Mouse (Mus musculus): ENCODE data around the gene Vav3. TPM values are rescaled to one million over a fixed set of nuclear protein-coding genes. Genes with fewer than 3 reads are reported as not detected.
"Not testable (repeated sequence)": the region's sequence is repeated elsewhere in the genome, so short reads cannot be mapped to it uniquely, and the experiment has no call there.

Gene Vav3
- polyA plus RNA-seq, 1 experiment, result 3.8 TPM

- no peak overlapping the region for H3K4me3 ChIP-seq (ENCODE audit: insufficient read depth, low read length)
- H3K4me1 ChIP-seq (ENCODE audit: control insufficient read depth, insufficient read depth, low read length), result no peaks in the 10 kb centered on the region
- TF ChIP-seq POLR2A (IDR thresholded peaks at IDR 0.05; ENCODE audit: extremely low read depth, insufficient read depth, low read length), result no peak
- no peak for TF ChIP-seq CTCF (IDR thresholded peaks at IDR 0.05; ENCODE audit: extremely low read depth, insufficient read depth, low read length)
- H3K27ac ChIP-seq (ENCODE audit: insufficient read depth, low read length), result no peak overlapping the region
These were observed 80.6 kb downstream of the Vav3 start for GRCm38 (mm10) chr3:109421019-109421418.

- TF ChIP-seq CTCF (IDR thresholded peaks at IDR 0.05; ENCODE audit: extremely low read depth, insufficient read depth, low read length) (no peak), POLR2A (IDR thresholded peaks at IDR 0.05; ENCODE audit: extremely low read depth, insufficient read depth, low read length) (no peak)
- Histone ChIP-seq H3K27ac (ENCODE audit: insufficient read depth, low read length) (no peak overlapping the region), H3K4me1 (ENCODE audit: control insufficient read depth, insufficient read depth, low read length) (no peaks in the 10 kb centered on the region), H3K4me3 (ENCODE audit: insufficient read depth, low read length) (no peak overlapping the region)
These were observed 83.1 kb downstream of the Vav3 start for GRCm38 (mm10) chr3:109423440-109424079.

GRCm38 (mm10) chr3:109431285-109431684, 90.8 kb downstream of the Vav3 start:
- no peak overlapping the region for H3K27ac ChIP-seq (ENCODE audit: insufficient read depth, low read length)
- TF ChIP-seq POLR2A (IDR thresholded peaks at IDR 0.05; ENCODE audit: extremely low read depth, insufficient read depth, low read length) (no peak), CTCF (IDR thresholded peaks at IDR 0.05; ENCODE audit: extremely low read depth, insufficient read depth, low read length) (no peak)
- H3K4me1 ChIP-seq (ENCODE audit: control insufficient read depth, insufficient read depth, low read length), result peaks cover 3% of the 10 kb centered on the region
- H3K4me3 ChIP-seq (ENCODE audit: insufficient read depth, low read length), result no peak overlapping the region

GRCm38 (mm10) chr3:109438552-109438951, 98.1 kb downstream of the Vav3 start:
- TF ChIP-seq POLR2A (IDR thresholded peaks at IDR 0.05; ENCODE audit: extremely low read depth, insufficient read depth, low read length) (no peak), CTCF (IDR thresholded peaks at IDR 0.05; ENCODE audit: extremely low read depth, insufficient read depth, low read length) (no peak)
- H3K27ac ChIP-seq (ENCODE audit: insufficient read depth, low read length), result no peak overlapping the region
- H3K4me3 ChIP-seq (ENCODE audit: insufficient read depth, low read length), result no peak overlapping the region
- no peaks in the 10 kb centered on the region for H3K4me1 ChIP-seq (ENCODE audit: control insufficient read depth, insufficient read depth, low read length)

GRCm38 (mm10) chr3:109439253-109439652, 98.8 kb downstream of the Vav3 start:
- H3K27ac ChIP-seq (ENCODE audit: insufficient read depth, low read length), result no peak overlapping the region
- no peak for TF ChIP-seq CTCF (IDR thresholded peaks at IDR 0.05; ENCODE audit: extremely low read depth, insufficient read depth, low read length)
- no peak for TF ChIP-seq POLR2A (IDR thresholded peaks at IDR 0.05; ENCODE audit: extremely low read depth, insufficient read depth, low read length)
- no peak overlapping the region for H3K4me3 ChIP-seq (ENCODE audit: insufficient read depth, low read length)
- no peaks in the 10 kb centered on the region for H3K4me1 ChIP-seq (ENCODE audit: control insufficient read depth, insufficient read depth, low read length)

GRCm38 (mm10) chr3:109440001-109440400, 99.5 kb downstream of the Vav3 start:
- no peak for TF ChIP-seq POLR2A (IDR thresholded peaks at IDR 0.05; ENCODE audit: extremely low read depth, insufficient read depth, low read length)
- H3K27ac ChIP-seq (ENCODE audit: insufficient read depth, low read length), result no peak overlapping the region

GRCm38 (mm10) chr3:109444077-109444476, 103.6 kb downstream of the Vav3 start:
- no peak overlapping the region for H3K4me3 ChIP-seq (ENCODE audit: insufficient read depth, low read length)
- TF ChIP-seq POLR2A (IDR thresholded peaks at IDR 0.05; ENCODE audit: extremely low read depth, insufficient read depth, low read length) (no peak), CTCF (IDR thresholded peaks at IDR 0.05; ENCODE audit: extremely low read depth, insufficient read depth, low read length) (no peak)
- no peaks in the 10 kb centered on the region for H3K4me1 ChIP-seq (ENCODE audit: control insufficient read depth, insufficient read depth, low read length)
- H3K27ac ChIP-seq (ENCODE audit: insufficient read depth, low read length), result no peak overlapping the region

More at GRCm38 (mm10) chr3:109440001-109440400, 99.5 kb downstream of the Vav3 start:
- H3K4me1 ChIP-seq (ENCODE audit: control insufficient read depth, insufficient read depth, low read length), result no peaks in the 10 kb centered on the region
- H3K4me3 ChIP-seq (ENCODE audit: insufficient read depth, low read length), result no peak overlapping the region

GRCm38 (mm10) chr3:109446903-109447302, 106.5 kb downstream of the Vav3 start:
- H3K27ac ChIP-seq (ENCODE audit: insufficient read depth, low read length), result no peak overlapping the region
- no peak overlapping the region for H3K4me3 ChIP-seq (ENCODE audit: insufficient read depth, low read length)
- no peaks in the 10 kb centered on the region for H3K4me1 ChIP-seq (ENCODE audit: control insufficient read depth, insufficient read depth, low read length)
- TF ChIP-seq POLR2A (IDR thresholded peaks at IDR 0.05; ENCODE audit: extremely low read depth, insufficient read depth, low read length) (no peak), CTCF (IDR thresholded peaks at IDR 0.05; ENCODE audit: extremely low read depth, insufficient read depth, low read length) (no peak)

- H3K27ac ChIP-seq (ENCODE audit: insufficient read depth, low read length); H3K4me1 ChIP-seq (ENCODE audit: control insufficient read depth, insufficient read depth, low read length); H3K4me3 ChIP-seq (ENCODE audit: insufficient read depth, low read length): not testable (repeated sequence)
These were observed 107.8 kb downstream of the Vav3 start for GRCm38 (mm10) chr3:109448249-109448648.

- Histone ChIP-seq H3K27ac (ENCODE audit: insufficient read depth, low read length) (no peak overlapping the region), H3K4me3 (ENCODE audit: insufficient read depth, low read length) (no peak overlapping the region), H3K4me1 (ENCODE audit: control insufficient read depth, insufficient read depth, low read length) (no peaks in the 10 kb centered on the region)
- no peak for TF ChIP-seq POLR2A (IDR thresholded peaks at IDR 0.05; ENCODE audit: extremely low read depth, insufficient read depth, low read length)
- no peak for TF ChIP-seq CTCF (IDR thresholded peaks at IDR 0.05; ENCODE audit: extremely low read depth, insufficient read depth, low read length)
These were observed 111.5 kb downstream of the Vav3 start for GRCm38 (mm10) chr3:109451966-109452365.

All from cortical plate, adult 2 months (tissue).